Mouse (Mus musculus) fat pad, adult 2 months (tissue): ENCODE measurements around the gene Igsf3.

Experiments used
- DNase-seq: peaks from one replicate; pipeline ENCODE4 v3.0.0-alpha.2; 2011; ENCODE audit warnings: low read depth, low spot score; ENCODE audit errors: extremely low read depth

Gene Igsf3

DNA sequence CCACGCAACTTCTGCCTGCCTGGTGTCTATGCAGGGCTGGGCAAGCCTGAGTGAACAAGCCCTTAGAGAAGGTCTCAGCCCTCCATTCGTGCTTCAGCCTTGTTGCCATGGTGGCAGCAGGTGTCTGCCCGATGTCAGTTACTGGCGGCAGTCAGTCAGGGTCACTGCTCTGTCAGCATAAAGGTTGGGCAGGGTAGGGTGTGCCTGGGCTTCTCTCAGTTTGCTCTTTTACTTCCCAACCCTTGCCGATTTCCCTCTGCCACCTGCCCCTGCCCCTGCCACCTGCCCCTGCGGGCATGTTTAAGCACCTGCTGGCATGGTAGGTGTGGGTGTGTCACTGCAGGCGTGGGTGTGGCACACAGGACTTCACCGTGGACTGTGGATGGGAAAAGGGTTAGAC lies 67.6 kb downstream of the Igsf3 start:
- no peak for DNase-seq

DNA sequence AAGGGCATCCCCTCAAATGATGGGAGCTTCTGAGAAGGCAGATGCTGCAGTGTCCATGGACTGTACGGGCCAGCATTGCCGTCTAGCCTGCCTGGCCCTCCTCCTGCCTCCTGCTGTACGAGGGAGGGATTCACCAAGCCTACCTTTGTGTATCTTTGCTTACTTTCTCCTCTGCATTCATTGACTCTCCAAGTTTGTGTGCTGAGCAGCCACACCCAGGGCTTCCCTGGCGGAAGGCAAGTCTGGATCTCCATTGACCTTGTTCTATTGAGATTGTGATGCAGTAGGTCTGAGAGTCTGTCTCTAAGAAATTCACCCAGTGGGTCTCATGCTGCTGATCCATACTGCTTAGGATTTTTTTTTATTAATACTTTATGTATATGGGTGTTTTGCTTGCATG lies 70.4 kb downstream of the Igsf3 start:
- DNase-seq, result no peak

DNA sequence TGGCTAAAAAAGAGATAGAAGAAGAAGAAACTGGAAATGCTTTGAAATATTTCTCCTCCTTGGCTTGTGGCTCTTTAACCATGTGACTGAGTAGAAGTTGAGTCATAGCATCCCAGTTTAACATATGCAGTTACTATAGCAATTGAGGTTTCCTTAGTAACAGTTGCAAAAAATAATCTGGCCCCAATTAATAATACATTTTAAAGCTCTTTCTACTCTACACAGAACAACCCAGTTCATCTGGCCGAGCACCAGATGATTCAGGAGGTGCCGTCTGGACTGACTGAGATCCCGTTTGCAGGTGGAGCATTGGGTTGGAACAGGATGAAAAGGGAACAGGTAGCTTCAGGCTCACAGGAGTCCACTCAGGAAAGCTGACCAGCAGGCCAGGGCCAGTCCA lies 71.9 kb downstream of the Igsf3 start:
- DNase-seq, result no peak

DNA sequence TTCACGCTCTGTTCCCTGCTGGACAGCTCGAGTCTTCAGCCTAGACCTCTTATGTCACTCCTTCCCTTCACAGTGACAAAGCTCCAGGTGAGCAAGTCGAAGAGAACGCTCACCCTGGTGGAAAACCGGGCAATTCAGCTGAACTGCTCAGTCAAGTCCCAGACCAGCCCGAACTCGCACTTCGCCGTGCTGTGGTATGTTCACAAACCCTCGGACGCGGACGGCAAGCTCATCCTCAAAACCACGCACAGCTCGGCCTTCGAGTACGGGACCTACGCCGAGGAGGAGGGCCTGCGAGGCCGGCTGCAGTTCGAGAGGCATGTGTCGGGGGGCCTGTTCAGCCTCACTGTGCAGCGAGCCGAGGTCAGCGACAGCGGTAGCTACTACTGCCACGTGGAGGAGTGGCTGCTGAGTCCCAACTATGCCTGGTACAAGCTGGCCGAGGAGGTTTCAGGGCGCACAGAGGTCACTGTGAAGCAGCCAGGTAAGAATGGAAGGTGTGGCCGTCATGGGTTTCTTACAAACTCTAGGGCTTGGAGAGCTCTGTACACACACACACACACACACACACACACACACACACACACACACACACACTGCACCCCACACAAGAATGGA lies 74.0 kb downstream of the Igsf3 start:
- no peak for DNase-seq

DNA sequence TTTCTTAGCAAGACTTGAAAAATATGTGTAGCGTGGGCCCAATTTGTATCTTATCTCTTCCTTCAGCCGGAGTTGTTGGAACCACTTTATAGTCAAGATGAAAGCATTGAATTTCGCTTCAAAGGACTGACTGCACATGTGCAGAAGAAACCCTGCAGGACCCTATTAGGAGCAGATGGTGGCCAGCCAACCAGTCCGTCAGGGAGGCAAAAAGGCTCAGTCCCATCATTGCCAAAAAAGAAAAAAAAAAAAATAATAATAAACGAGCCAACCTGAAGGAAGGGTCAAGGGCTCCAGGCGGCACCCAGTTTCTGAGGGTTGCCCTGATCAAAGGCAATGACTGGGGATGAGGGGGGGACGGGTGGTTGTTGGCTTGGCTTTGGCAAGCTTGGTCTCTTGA lies 83.7 kb downstream of the Igsf3 start:
- DNase-seq, result no peak

DNA sequence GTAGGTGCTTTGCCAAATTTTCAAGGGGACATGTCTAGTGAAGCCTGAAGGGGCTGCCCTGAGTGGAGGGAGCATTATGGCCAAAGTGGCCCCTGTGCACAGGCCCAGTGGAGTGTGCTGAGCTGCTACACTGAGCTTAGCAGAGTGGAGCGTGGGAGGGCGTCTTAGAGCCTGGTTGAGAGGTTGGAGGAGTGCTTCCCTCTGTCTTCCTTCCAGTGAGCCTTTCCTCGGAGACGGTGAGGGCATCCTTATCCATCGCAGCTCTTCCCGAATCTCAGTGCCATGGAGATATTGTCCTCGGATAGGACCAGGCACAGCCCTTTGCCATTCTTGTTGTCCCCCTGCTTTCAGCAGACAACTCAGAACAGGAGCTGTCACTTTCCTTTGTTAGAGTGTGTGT lies 84.2 kb downstream of the Igsf3 start:
- no peak for DNase-seq

DNA sequence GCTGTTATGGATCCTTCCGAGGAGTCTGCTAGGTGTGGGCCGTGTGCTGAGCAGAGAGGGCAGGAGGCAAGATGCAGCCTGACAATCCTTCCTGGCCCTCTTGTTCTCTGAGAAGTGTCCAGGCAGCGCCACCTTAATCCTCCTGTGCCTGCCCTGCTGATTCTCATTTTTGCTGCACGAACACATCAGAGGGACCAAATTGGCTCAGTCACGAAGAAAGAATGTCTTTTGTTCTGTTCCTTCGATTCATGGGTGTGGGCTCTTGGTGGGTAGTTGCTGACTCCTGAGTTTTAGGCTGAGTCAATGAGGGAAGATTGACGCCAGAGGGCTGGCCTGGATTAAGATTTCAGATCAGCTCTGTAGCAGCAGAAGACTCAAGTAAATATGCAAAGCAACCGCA lies 84.9 kb downstream of the Igsf3 start:
- no peak for DNase-seq

DNA sequence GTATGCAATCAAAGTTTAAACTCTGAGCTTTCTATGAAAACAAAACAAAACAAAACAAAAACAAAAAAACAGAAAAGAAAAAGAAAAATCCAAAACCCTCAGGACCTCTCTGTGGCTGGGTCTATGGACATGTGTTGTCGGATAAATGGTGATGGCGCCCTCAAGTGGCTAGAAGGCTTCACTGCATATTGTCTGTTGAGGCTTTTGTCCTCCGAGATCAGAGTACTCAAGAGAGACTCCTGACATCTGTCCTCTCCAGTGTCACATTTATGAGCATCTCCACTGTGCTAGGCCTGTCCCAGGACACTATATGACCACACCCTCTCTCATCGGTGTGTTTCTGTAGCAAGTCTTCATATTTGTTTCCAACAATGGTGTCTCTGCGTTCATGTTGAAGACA lies 85.4 kb downstream of the Igsf3 start:
- no peak for DNase-seq

DNA sequence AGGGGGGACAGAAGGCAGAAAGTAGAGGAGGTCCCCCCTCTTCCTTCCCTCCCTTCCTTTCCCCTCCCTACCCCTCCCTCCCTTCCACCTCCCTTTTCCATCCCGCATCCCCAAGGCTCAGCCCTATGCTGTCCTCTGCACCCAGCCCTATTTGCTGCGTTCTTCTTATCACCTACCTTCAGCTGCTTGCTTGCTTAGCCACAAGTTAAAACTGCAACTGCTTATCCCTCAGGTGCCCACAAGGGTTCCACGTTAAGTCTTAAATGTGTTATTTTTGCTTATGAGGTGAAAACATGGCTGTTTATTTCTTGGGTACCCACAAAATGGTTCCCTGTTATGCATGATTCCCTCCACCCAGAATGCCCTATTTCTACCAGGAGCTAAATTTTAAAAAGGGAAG lies 86.6 kb downstream of the Igsf3 start:
- DNase-seq, result no peak

DNA sequence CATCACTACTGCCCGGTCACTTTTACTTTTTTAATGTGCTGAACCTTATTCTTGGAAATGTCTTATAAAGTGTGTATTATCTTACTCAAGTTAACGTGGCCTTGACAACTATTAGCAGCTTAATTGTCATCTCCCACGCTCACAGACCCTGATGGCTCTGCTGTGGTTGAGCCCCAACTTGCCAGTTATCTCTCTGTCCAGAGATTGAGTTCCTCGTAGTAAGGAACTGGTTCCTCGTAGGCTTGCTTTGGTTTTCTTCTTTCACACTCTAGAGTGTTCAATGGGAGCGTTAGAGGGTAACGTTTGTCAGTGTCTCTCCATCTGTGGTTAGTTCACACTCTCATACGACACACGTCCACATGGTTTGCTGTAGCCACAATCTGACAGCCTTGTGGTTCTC lies 92.8 kb downstream of the Igsf3 start:
- DNase-seq, result no peak

DNA sequence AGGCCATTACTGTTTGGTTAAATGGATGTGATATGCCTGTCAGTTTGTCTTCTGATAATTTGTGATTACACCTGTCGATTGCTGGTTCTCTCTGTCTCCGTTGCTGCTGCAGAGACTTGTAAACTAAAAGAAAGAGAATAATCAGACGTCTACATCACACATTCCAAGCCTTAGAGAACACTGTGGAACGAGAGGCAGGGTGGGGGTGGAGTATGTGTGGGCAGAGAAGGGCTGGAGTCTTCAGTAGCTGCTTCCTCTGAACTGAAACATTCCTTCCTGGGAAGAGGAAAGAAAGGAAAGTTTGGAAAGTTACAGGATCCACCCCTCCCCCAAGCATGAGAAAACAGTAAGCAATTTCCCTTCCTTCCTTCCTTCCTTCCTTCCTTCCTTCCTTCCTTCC lies 95.0 kb downstream of the Igsf3 start:
- no peak for DNase-seq

DNA sequence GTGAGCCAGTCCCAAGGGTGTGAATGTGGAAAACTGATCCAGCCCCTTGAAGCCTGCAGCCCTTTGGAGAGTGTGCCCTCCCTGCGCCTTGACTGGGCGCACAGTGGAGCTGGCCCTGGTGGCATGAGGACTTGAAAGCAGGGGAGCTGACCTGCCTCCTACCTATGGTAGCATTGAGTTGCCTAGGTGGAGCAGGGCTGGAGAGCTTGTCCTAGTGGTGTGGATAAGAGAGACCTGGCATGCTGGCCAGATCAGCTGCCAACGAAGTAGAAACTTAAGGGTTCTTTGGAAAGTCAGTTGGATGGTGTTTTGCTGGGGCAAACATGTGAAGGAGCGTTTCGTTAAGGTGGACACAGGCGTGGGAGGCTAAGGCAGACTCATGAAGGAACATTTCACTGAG lies 105.1 kb downstream of the Igsf3 start:
- no peak for DNase-seq

DNA sequence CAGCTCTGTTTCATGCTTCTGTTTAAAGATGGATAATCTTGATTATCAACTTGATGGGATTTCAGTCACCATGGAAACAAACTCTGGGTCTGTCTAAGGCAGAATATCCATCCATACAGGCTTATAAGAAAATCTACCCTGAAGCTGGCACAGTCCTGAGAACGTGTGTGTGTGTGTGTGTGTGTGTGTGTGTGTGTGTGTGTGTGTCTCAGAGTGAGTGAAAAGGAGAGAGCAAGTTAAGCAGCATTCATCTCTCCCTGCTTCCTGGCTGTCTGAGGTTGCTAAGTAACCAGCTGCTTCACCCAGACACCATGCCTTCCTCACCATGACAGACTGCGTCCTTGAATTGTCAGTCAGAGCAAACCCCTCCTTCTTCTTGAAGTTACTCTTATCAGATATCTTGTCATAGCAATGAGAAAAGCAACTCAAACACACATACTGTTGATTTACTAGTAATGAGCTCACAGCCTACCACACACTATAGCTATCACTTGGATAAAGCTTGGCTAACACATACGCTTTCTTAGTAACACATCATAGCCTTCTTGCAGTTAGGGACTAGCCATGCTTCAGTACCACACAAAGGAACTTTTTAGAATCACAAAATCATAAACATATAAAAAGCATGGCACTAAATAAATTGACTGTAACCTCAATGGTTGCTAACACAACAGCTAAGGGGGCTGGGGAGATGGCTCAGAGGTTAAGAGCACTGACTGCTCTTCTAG lies 106.5 kb downstream of the Igsf3 start:
- no peak for DNase-seq

DNA sequence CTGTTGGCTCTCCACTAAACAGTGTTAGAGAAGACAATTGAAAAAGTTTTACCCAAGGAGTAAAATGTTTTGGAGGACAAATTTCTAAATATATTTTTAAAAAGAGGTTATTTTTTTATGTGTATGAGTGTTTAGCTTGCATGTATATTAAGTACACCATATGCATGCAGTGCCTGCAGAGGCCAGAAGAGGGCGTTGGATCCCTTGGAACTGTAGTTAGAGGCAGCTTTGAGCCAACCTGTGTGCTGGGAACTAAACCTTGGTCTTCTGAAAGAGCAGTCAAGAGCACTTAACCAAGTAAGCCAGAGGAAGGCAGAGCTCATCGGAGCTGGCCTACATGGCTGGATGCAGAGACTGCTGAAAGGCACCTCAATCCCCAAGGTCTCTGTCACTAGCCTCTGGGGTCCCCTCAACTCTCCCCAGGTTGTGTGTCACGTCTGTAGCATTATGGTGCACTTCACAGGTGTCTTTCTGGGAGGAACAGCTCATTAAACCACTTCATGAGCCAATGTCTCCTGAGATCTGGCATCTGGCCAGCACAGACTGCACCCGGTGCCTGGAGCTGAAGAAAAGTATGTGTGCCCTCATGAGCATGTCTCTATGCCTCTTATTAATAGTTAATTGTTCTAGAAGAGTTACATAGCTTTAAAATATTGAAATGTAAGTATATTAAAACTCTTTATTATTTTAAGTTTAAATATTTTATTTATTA lies 109.3 kb downstream of the Igsf3 start:
- DNase-seq, result no peak

DNA sequence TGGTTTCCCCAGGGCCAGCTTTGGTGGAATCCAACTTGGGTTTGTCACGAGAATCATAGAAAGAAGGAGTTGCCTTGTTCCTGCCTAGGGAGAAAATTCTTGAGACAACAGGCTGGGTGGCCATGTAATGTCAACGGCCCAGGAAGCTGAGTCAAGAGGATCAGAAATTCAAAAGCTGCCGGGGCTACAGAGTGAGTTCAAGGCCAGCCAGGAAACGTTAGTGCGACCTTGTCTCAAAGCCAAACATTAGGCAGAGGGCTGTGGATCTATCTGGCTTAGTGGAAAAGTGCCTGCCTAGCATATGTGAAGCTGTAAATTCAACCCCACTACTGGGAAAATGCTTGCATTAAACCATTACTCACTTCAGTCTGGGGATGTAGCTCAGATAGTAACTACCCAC lies 110.6 kb downstream of the Igsf3 start:
- DNase-seq, result no peak

DNA sequence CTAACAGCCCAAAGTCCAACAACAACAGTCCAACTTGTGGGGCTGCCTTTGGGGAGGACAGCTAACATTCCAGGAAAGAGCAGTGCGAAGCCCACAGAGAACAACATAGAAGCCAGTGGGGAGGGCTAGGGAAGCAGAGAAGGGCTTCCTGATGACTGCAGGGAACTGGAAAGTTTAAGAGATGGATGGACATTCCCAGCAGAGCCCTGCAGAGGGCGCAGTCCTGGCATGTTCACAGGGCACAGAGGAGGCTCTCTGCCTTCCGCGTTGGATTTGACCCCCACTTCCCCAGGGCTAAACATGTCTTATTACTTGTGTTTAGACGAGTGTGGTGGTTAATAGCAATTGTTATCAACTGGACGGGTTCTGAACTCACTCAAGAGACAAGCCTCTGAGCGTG lies 111.3 kb downstream of the Igsf3 start:
- no peak for DNase-seq

DNA sequence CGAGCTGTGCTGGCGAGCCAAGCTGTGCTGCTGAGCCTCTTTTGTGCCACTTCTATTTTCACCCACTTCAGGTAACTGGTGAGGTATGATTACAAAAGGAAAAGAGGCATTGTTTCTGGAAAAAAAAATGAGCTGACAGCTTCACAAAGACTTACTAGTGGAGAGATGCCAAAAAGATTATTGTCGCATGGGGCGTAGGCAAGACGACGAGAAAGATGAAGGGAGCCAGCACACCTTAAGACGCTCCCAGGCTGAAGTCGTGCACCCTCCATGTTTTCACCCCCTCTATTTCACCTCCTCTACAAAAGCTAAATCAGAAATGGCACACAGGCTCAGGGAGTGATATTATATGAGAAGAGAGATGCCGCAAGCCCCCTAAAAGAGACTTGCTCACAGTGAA lies 113.6 kb downstream of the Igsf3 start:
- no peak for DNase-seq

DNA sequence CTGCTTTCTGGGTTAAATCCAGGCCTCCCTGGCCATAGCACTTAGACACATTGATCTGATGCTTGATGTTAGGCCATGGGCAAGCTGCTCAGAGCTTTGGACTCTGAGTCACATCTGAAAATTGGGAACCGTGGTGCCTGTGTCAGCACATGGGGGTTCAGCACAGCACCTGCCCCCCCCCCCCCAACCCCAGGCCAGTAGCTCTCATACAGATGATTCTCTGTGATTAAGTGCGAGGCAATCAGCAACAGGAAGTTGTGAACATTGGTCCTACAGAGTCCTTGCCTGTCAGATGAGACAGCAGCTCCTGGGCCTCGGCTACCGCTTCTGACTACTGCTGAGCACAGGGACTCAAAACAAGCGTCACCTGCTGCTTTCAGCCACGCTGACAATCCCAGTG lies 116.0 kb downstream of the Igsf3 start:
- DNase-seq, result no peak

DNA sequence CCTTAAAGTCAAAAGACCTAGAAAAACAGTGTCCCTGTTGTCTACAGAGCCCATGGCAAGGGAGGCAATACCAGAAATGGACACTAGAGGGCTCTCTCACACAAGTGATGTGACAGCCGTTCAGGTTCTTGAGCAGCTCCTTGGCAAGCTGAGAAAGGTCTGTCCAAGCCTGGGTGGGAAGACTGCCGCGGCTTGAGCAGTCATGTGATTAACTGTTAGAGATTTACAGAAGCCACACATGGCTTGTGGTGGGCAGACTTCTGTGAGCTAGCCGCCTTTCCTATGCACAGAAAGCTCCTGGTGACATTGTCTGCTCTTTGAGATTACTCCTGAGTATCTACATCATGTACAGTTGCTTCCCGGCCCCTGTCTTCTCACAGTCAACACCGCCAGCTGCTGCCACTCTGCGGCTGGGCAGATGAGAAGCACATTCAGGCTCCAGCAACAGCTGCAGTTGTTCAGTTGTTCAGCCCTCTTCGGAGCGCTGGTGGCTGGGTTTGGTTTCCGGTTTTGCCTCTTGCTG lies 117.1 kb downstream of the Igsf3 start:
- DNase-seq, result no peak

DNA sequence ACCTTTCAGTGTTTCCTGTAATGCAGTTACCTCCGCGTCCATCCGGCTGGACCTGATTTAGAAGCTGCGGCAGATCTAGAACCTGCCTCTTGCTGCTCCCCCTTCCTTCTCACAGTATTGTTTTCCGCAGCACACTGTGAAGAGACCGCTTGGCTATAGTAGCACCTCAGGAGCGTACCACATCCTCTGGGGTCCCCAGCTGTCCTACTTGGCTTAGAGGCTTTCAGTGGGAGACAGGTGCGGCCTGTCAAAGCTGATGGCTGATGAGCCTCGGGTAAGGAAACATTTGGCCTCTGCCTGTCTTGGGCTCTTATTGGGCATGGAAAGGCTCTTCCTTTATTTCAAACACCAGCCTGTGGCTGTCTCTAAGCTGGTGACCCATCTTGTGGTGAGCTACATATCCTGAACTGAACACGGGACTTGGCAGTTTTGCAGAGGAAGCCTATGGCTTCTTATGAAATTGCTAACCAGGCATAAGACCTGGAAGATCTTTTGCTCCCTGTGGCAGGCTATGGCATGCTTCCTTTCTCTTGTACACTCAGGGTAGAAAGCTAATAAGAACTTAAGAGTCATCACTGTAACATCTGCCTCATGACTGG lies 120.6 kb downstream of the Igsf3 start:
- DNase-seq, result no peak

DNA sequence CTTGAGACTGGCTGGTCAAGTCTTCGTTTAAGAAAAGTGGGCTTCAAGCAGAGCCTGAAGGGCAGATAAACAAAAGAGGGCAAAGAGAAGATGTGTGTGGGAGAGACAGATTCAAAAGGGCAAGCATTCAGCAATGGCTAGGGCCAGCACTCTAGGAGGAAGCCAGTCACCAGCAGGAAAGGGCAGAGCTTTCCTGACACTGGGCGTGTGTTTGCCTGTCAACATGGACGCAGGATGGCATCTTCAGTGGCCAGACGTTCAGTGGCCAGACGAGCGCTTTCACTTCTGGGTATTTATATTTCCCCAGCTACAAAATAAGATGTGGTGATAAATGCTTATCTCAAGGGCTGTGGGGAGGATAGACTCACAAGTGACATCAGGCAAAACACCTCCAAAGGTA lies 123.0 kb downstream of the Igsf3 start:
- DNase-seq, result no peak
